Mouse (Mus musculus) T-helper 1 cell (primary cell): ENCODE measurements around the gene Adnp.

Experiments
- in situ Hi-C: fragments of 300-600 bp; cut with MboI, MseI; formaldehyde crosslinking; loops from one replicate; pipeline ENCODE4 v1.15.1; 2025; ENCODE audit warnings: high pct_unique_total_duplicates

Adnp gene

DNA sequence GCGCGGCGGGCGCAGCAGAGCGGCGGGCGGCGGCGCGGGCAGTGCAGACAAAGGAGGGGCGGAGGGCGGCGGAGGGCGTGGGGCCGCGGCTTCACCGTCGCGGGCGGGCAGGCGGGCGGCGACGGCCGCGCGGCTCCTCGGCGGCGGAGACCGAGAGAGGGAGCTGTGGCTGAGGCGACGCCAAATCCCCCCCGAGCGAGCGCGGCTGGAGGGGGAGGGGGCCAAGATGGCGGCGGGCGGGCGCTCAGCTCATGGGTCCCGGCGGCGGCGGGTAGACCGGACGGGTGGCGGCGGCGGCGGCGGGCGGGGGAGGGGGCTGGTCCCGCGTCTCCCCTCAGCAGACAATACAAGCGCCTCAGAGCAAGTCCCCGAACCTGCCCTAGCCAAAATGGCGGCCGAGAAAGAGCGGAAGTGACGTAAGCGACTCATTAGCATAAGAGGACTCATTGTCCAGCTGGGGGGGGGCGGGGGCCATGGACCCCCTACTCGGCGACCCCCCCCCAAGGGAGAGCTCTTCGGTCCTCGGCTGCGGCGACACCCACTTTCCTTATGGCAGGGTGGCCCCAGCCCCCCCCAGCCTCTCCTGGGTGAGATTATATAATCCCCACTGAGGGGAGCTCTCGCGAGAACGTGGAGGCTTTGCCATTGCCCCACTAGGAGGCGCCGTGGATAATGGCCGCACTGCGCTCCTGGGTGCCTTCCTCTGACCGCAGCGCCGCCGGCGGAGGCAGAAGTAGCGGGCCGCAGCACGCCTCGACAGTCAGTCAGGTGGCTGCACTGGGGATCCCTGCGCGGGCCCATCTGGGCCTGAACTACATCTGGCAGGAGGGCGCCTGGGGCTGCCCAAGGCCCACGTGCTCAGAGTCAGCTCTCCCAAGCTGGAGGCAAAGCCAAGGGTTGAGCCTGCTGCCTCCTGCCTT is at the start of gene Adnp:
Adnp (minus strand) TSS at position 388 of the 920 bp plus-strand sequence.
- in situ Hi-C loops: loop anchor here (5.0 kb wide), 1 partner anchor 90 kb away; no protein-coding TSS in a partner anchor

GRCm38 (mm10) chr2:168256506-168256905 is 49.6 kb upstream of the Adnp start:
- in situ Hi-C loops: loop anchor here (10.0 kb wide), 2 partner anchors 378 to 518 kb away; no protein-coding TSS in a partner anchor

DNA sequence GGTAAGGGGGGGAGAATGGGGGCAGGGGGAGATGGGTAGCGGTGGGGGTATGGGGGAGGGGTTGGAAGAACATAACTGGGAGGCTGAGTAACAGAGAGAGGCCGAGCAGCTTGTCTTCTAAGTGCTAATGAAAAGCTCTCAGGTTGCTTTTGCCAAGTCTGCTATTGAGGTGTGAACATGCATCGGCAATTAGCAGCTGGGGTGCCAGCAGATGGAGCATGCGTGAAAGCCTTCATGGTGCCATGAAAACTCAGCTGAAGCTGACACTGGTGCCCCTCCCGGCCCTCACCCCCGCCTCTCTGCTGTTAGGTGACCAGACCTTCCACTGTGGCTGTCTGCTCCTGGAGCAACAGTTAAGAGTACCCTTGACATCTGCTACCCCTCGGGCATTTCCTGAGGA is 46.9 kb upstream of the Adnp start:
- in situ Hi-C loops: loop anchor here (10.0 kb wide), 2 partner anchors 381 to 521 kb away; no protein-coding TSS in a partner anchor

DNA sequence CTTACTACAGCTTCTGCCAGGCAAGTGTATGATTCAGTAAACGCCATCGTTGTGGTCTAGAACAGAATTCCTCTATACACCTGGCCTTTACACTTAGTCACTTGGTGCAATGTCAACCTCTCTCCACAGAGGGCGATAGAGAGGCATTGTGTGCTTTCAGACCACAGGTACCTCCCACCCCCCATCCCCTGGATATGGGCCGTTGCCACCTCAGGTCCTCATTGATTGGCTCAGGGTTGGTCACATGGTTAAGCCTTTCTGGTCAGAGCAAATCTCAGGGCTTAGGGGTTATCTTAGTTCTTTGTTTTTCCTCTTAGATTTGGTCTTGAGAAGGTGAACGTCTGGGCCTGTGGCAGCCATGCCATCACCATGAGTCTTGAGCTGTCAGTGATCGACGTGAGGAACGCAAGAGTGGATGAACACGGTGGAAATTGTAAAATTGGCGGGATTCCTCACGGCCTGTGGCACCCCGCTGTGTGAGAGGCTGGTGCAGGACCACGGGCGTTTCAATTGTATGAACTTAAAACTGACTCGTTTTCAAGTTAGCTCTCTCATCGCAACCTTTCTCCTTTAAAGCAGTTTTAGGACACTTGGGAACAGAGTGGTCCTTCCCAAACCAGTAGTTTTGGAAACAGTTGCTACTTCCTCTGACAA is 45.9 kb upstream of the Adnp start:
- in situ Hi-C loops: loop anchor here (10.0 kb wide), 2 partner anchors 382 to 522 kb away; no protein-coding TSS in a partner anchor

DNA sequence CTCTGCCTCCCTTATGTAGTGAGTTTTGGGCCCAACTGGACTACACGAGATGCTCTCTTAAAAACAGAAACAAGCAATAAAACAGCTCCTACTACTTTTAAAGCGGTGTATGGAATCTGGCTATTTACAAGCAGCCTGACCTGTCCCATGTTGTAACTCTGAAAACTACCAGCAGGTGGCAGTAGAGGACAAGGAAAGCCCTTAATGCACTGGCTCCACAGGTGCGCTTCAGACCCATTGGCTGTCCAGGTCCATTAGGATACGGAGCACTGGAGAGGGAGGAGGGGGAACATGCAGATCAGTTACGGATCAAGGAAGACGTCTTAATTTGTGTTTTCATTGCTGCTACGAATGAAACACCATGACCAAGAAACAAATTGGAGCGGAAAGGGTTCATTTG is 43.4 kb upstream of the Adnp start:
- in situ Hi-C loops: loop anchor here (10.0 kb wide), 2 partner anchors 385 to 525 kb away; no protein-coding TSS in a partner anchor

DNA sequence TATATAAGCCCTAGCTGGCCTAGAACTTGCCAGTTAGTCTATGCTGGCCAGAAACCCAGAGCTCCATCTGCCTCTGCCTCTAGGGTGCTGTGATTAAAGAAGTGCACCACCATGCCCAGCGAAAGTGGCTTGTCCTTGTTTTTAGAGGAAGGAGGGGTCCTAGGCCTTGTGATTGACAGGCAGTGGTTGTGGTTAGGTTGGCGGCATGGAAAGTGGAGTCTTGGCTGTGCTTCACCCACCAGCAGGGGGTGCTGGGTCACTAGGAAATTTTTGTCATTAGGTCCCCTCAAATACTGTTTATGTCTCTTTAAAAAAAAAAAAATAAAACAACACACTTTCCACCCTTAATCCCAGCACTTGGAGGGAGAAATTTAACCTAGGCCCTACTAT is 41.9 kb upstream of the Adnp start:
- in situ Hi-C loops: loop anchor here (5.0 kb wide), 1 partner anchor 193 kb away; no protein-coding TSS in a partner anchor

DNA sequence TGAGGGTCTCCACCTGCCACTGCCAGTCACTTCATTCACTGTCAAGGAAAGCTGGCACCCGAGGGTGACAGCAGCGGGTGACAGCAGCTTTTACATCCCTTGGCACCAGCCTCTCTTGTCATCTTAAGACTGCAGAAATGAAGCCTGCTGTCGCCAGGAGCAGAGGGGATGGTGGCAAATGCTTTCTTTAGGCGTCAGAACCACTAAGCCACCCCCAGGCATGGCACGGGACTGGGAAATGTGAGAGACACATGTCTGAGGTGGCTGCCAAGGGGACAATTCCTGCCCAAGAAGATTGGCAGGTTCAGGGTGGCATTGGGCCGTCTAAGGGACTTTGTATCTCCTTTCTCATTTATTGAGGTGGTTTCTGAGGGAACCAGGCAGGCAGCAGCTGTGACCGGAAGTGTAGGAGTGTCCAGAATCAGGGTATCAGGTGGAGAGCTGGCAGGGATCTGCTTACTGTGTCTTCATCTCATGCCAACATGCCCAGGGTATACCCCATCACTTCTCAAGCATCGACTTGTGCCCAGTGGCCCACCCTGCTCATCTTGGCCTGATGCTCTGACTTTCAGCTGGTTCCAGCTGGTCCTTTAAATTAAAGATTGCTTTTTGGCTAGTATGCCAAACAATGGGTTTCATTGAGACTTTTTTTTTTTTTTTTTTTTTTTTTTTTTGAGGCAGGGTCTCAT is 41.4 kb upstream of the Adnp start:
- in situ Hi-C loops: loop anchor here (5.0 kb wide), 1 partner anchor 194 kb away; no protein-coding TSS in a partner anchor

DNA sequence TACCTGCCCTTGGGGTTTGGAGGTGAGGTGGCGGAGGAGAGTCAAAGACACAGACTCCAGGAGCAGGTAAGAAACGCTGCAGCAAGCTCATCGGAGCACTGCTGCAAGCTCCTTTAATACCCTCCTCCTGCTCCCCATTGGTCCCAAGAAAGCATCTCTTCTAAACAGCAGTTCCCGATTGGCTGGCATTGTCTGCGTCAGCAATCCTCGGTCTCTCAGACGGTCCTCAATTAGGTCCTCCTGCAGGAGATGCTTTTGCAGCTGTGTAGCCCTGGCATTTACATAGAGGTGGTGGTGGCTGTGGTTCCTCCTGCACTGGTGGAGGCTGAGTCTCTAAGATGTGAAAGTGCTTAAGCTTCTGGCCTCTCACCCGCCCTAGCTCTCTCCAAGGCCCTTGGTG is 38.7 kb upstream of the Adnp start:
- in situ Hi-C loops: loop anchor here (5.0 kb wide), 1 partner anchor 197 kb away; no protein-coding TSS in a partner anchor

DNA sequence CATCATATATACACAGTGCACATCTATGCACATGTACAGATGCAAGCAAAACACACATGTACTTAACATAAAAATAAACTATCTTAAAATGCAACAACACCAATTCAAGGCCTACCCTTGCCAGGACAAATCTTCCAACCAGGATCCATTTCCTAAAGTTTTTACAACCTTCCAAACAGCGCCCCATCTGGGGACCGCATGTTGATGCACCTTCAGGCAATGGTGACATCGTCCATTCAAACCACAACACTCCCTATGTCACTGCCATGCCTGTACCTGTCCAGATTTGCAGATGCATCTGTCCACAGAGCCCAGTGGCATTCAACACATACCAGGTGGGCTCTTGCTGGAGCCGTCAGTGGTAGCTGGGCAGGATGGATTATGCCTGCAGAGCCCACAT is 36.4 kb upstream of the Adnp start:
- in situ Hi-C loops: no loop called here

GRCm38 (mm10) chr2:168242841-168243240 is 35.9 kb upstream of the Adnp start:
- in situ Hi-C loops: no loop called here

DNA sequence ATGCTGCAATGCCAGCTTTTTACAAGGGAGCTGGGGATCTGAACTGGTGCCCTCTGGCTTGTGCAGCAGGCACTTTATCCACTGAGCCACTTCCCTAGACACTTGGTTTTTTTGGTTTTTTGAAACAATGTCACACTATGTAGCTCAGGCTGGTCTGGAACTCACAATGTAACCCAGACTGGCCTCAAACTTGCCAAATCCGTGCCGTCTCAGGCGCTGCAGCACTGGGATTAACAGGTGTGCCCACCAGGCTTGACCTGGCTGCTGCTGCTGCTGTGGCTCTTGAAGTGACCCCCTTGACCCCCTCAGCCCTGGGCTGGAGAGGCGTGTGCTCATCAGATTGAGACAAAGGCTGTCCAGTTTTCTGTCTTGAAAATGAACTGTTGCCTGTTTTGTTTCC is 31.4 kb upstream of the Adnp start:
- in situ Hi-C loops: no loop called here

- in situ Hi-C loops: no loop called here
Observed at GRCm38 (mm10) chr2:168233286-168233685, 26.4 kb upstream of the Adnp start.

GRCm38 (mm10) chr2:168231471-168231829 is 24.5 kb upstream of the Adnp start:
- in situ Hi-C loops: no loop called here

DNA sequence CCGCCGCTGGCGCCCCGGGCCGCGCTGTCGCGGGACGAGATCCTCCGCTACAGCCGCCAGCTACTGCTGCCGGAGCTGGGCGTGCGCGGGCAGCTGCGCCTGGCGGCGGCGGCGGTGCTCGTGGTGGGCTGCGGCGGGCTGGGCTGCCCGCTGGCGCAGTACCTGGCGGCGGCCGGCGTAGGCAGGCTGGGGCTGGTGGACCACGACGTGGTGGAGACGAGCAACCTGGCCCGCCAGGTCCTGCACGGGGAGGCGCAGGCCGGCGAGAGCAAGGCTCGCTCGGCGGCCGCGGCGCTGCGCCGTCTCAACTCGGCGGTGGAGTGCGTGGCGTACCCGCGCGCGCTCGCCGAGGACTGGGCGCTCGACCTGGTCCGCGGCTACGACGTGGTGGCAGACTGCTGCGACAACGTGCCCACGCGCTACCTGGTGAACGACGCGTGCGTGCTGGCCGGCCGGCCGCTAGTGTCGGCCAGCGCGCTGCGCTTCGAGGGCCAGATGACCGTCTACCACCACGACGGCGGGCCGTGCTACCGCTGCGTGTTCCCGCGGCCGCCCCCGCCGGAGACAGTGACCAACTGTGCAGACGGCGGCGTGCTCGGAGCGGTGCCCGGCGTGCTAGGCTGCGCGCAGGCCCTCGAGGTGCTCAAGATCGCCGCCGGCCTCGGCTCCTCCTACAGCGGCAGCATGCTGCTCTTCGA is 24.0 kb upstream of the Adnp start:
- in situ Hi-C loops: no loop called here

- in situ Hi-C loops: no loop called here
Observed at GRCm38 (mm10) chr2:168230026-168230728, 23.3 kb upstream of the Adnp start, which contains the start of the genes Gm20716, Dpm1 and Mocs3. Gene Gm20716, minus strand, starts transcription at chr2:168230364. Gene Dpm1, minus strand, starts transcription at chr2:168230591. Gene Mocs3, plus strand, starts transcription at chr2:168230622.

GRCm38 (mm10) chr2:168229116-168230025 is 22.5 kb upstream of the Adnp start:
- in situ Hi-C loops: no loop called here

GRCm38 (mm10) chr2:168223326-168223725 is 16.4 kb upstream of the Adnp start:
- in situ Hi-C loops: no loop called here

GRCm38 (mm10) chr2:168213788-168214397 is 7.0 kb upstream of the Adnp start:
- in situ Hi-C loops: no loop called here

- in situ Hi-C loops: loop anchor here (5.0 kb wide), 1 partner anchor 91 kb away; no protein-coding TSS in a partner anchor
Observed at GRCm38 (mm10) chr2:168207883-168208282, 971 bp upstream of the Adnp start.
